Mouse (Mus musculus) hindbrain, postnatal 0 days (tissue): ENCODE results near the gene Mthfs. TPM values are rescaled to one million over a fixed set of nuclear protein-coding genes. Genes with fewer than 3 reads are reported as not detected.

Source experiments
- ATAC-seq: fragments of 200-750 bp; cut with Nextera tagmentation; 2 replicates; pipeline ENCODE4 v1.8.0; 2017; ENCODE audit warnings: mild to moderate bottlenecking, moderate TSS enrichment, moderate library complexity
- DNase-seq: peaks from one replicate; pipeline ENCODE4 v3.0.0-alpha.2; 2015; ENCODE audit warnings: low spot score
- H3K27ac ChIP-seq: fragments of 300-500 bp; sonication (generic); 2 replicates; pipeline ENCODE4 v1.5.1; 2014; ENCODE audit warnings: mild to moderate bottlenecking
- H3K27me3 ChIP-seq: fragments of 300-500 bp; sonication (generic); 2 replicates; pipeline ENCODE4 v1.6.1; 2014; ENCODE audit warnings: low read length, mixed read lengths; ENCODE audit not compliant: insufficient read depth
- H3K36me3 ChIP-seq: fragments of 300-500 bp; sonication (generic); 2 replicates; pipeline ENCODE4 v1.6.1; 2014; ENCODE audit warnings: low read length, mixed read lengths; ENCODE audit not compliant: insufficient read depth
- H3K4me1 ChIP-seq: fragments of 300-500 bp; sonication (generic); 2 replicates; pipeline ENCODE4 v1.6.1; 2014; ENCODE audit warnings: antibody characterized with exemption, low read length, mixed read lengths; ENCODE audit not compliant: insufficient read depth
- H3K4me2 ChIP-seq: fragments of 300-500 bp; sonication (generic); 2 replicates; pipeline ENCODE4 v1.6.1; 2014; ENCODE audit warnings: low read depth, mild to moderate bottlenecking, low read length, moderate library complexity, mixed read lengths
- H3K4me3 ChIP-seq: fragments of 300-500 bp; sonication (generic); 2 replicates; pipeline ENCODE4 v1.5.1; 2014; ENCODE audit warnings: low read length
- H3K9ac ChIP-seq: fragments of 300-500 bp; sonication (generic); replicated peaks from 2 replicates; pipeline ENCODE4 v1.6.1; 2014; ENCODE audit warnings: mild to moderate bottlenecking, low read length, moderate library complexity, mixed read lengths
- H3K9me3 ChIP-seq: fragments of 300-500 bp; sonication (generic); 2 replicates; pipeline ENCODE4 v1.6.1; 2016; ENCODE audit warnings: low read length, mixed read lengths
- CTCF ChIP-seq: IDR thresholded peaks from 2 replicates; pipeline ENCODE4 v1.5.1; 2016; ENCODE audit warnings: antibody characterized with exemption, control low read depth, low read depth
- WGBS: fragments of 180-500 bp; shearing (Covaris S2); extraction: QIAGEN DNeasy Blood & Tissue Kit; methylation state at CpG from one replicate; pipeline ENCODE4 v1.1.7; 2014; 5-methylcytosine and 5-hydroxymethylcytosine counted together
- polyA plus RNA-seq: library from polyadenylated mRNA; unstranded; fragments of >200 nt; fragmentation: Nextera tagmentation; extraction: Ambion mirVana; gene quantifications from 2 replicates; pipeline ENCODE4 v1.2.1, GENCODE M21; 2015
- total RNA-seq: library from RNA; depleted of rRNA; stranded (reverse); fragments of >200 nt; gene quantifications from 2 replicates; pipeline ENCODE4 v1.2.3, GENCODE M21; 2014

Mthfs gene
- total and polyA plus RNA-seq, 2 experiments from 2014 or later, result 5.3 to 22.5 TPM

DNA sequence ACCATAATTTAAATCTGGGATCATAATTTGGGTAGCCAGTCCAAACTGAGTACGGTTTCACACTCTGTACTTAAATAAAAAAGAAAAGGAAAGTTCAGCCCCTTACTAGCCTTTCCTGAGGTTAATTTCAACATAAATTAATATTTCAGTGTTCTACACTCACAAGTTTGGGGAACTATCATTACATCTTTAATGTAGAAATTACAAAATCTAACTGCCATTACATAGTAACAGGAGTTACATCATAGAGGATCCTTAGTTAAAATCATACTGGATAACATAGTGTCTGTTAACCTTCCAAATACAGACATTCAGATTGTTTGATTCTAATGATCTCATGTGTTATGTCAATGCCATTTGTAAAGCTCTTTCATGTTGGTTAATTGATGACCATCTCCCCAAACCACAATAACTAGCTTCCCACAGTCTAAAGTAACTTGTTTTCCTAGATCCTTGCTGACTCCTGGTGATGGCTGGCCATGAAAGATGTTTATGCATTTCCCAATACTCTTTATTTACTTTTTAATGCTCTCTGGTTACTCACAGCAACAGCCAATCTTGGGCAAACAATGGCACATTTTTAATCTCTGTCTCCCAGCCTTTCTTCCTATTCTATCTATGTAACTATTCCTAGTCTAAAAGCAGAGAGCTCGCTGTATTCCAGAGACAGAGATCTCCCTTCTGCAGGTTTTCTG is 72.0 kb downstream of the Mthfs start:
- no peak for ATAC-seq
- Histone ChIP-seq H3K27me3 (no peaks in the 10 kb centered on the region), H3K9me3 (no peaks in the 10 kb centered on the region), H3K4me2 (no peak overlapping the region), H3K27ac (no peak overlapping the region), H3K4me3 (no peak overlapping the region), H3K4me1 (no peaks in the 10 kb centered on the region), H3K36me3 (no peaks in the 10 kb centered on the region), H3K9ac (no peak overlapping the region)
- DNase-seq, result no peak
- WGBS, result 93% methylated on average over 2 of the region's 2 CpGs
- TF ChIP-seq CTCF, result no peak

DNA sequence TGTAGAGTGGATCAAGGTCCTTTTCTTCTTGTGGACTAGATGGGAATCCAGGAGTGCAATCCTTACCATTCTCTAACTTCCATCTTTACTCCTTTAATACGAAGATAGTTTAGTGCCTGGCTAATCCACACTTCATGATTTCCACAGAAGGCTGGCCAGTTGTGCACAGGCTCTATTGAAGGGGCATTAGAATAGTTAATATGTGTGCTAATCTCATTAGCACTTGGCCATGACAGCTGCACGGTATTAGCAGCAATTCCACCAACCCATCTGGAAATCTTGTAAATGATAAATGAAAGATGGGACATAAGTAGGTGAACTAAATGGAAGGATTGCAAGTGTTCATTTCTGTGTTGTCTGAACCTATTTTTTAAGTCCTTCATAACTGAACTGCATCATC is 77.6 kb downstream of the Mthfs start:
- H3K4me1 ChIP-seq, result no peaks in the 10 kb centered on the region
- no peak overlapping the region for H3K9ac ChIP-seq
- no peak overlapping the region for H3K4me2 ChIP-seq
- no peaks in the 10 kb centered on the region for H3K9me3 ChIP-seq
- ATAC-seq (no peak), DNase-seq (no peak)
- H3K27me3 ChIP-seq, result no peaks in the 10 kb centered on the region
- no peak overlapping the region for H3K27ac ChIP-seq
- no peak overlapping the region for H3K4me3 ChIP-seq
- no peak for TF ChIP-seq CTCF
- WGBS, result 66% methylated on average over 2 of the region's 2 CpGs
- H3K36me3 ChIP-seq, result no peaks in the 10 kb centered on the region

GRCm38 (mm10) chr9:89293364-89293763 is 82.9 kb downstream of the Mthfs start:
- Histone ChIP-seq H3K27ac (no peak overlapping the region), H3K27me3 (no peaks in the 10 kb centered on the region), H3K36me3 (no peaks in the 10 kb centered on the region), H3K4me2 (no peak overlapping the region), H3K4me1 (peaks cover 3% of the 10 kb centered on the region; the same call in 1 of the 2 replicates), H3K9ac (no peak overlapping the region), H3K9me3 (no peaks in the 10 kb centered on the region), H3K4me3 (no peak overlapping the region)
- no peak for TF ChIP-seq CTCF
- WGBS, result 93% methylated on average over 3 of the region's 3 CpGs
- DNase-seq, result no peak
- no peak for ATAC-seq

- no peak overlapping the region for H3K27ac ChIP-seq
- peaks cover 3% of the 10 kb centered on the region; the same call in 1 of the 2 replicates for H3K4me1 ChIP-seq
- TF ChIP-seq CTCF, result no peak
- ATAC-seq (no peak), DNase-seq (no peak)
- H3K9ac ChIP-seq, result no peak overlapping the region
- no peak overlapping the region for H3K4me3 ChIP-seq
- no peaks in the 10 kb centered on the region for H3K9me3 ChIP-seq
- WGBS, result 47% methylated on average over 3 of the region's 3 CpGs
- H3K4me2 ChIP-seq, result no peak overlapping the region
- no peaks in the 10 kb centered on the region for H3K27me3 ChIP-seq
- no peaks in the 10 kb centered on the region for H3K36me3 ChIP-seq
Observed at GRCm38 (mm10) chr9:89294121-89294520, 83.6 kb downstream of the Mthfs start.

GRCm38 (mm10) chr9:89305637-89306036 is 95.2 kb downstream of the Mthfs start:
- H3K9me3 ChIP-seq, result no peaks in the 10 kb centered on the region
- no peaks in the 10 kb centered on the region for H3K4me1 ChIP-seq
- WGBS, result 88% methylated on average over 2 of the region's 2 CpGs
- H3K4me2 ChIP-seq, result no peak overlapping the region
- no peaks in the 10 kb centered on the region for H3K36me3 ChIP-seq
- TF ChIP-seq CTCF, result no peak
- no peak overlapping the region for H3K4me3 ChIP-seq
- H3K9ac ChIP-seq, result no peak overlapping the region
- H3K27ac ChIP-seq, result no peak overlapping the region
- H3K27me3 ChIP-seq, result no peaks in the 10 kb centered on the region
- ATAC-seq, result no peak
- no peak for DNase-seq

GRCm38 (mm10) chr9:89308357-89309194 is 98.1 kb downstream of the Mthfs start:
- DNase-seq, result no peak
- H3K4me1 ChIP-seq, result no peaks in the 10 kb centered on the region

GRCm38 (mm10) chr9:89309195-89309535 is 98.7 kb downstream of the Mthfs start:
- no peaks in the 10 kb centered on the region for H3K27me3 ChIP-seq
- H3K36me3 ChIP-seq, result no peaks in the 10 kb centered on the region
- H3K4me1 ChIP-seq, result no peaks in the 10 kb centered on the region
- no peaks in the 10 kb centered on the region for H3K9me3 ChIP-seq
- no peak overlapping the region for H3K27ac ChIP-seq
- H3K4me3 ChIP-seq, result no peak overlapping the region
- TF ChIP-seq CTCF, result no peak
- H3K4me2 ChIP-seq, result no peak overlapping the region
- no peak for ATAC-seq
- WGBS, result 70% methylated on average over 2 of the region's 2 CpGs
- DNase-seq, result no peak
- no peak overlapping the region for H3K9ac ChIP-seq

More at GRCm38 (mm10) chr9:89308357-89309194, 98.1 kb downstream of the Mthfs start:
- H3K9ac ChIP-seq, result no peak overlapping the region
- no peak for ATAC-seq
- no peaks in the 10 kb centered on the region for H3K27me3 ChIP-seq
- no peak overlapping the region for H3K4me2 ChIP-seq
- TF ChIP-seq CTCF, result no peak
- 70% methylated on average over 7 of the region's 7 CpGs for WGBS
- no peaks in the 10 kb centered on the region for H3K9me3 ChIP-seq
- no peak overlapping the region for H3K27ac ChIP-seq
- H3K4me3 ChIP-seq, result no peak overlapping the region
- H3K36me3 ChIP-seq, result no peaks in the 10 kb centered on the region
